Mouse (Mus musculus): ENCODE data around the gene Tsen54.

DNA sequence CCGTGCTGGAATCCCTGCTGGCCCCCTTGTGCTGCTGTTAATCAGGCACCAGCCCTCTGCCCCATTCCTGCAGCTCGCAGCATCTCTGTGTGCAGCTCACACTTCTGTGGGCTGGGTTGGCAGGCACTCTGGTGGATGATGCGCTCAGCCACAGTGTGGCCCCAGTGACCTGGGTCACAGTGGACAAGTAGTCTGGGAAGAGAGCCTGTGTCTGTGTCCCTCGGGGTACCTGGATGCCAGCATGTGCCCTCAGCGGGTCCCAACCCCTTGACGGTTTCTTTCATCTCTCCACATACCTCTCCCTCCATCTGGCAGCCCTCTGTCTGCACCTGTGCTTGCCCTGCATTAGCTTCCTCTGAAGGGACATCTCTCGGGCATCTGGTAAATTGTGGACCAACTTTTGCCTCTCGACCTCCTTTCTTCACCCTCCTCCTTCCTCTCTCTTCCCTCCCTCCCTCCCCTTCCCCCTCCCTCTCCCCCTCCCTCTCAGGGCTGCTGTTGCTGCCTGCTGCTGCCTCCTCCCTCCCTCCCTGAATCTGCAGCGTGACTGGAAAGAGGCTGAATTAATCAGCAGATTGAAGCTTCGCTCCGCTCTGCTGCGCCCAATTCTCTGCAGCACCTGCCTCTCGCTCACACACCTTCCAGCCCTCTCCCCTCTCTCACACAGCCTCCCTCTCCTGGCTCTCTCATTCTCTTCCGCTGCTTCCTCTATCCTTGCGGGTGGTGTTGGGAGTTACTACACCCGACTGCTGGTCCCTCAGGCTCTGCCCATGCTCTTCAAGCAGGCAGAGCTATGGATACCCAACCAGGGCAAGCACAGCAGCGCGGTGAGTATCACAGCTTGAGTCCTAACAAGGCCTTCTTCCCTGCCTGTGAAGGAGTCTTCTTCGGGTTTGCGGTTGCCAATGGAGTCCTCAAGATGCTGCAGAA lies 34.1 kb upstream of the Tsen54 start:
- TF ChIP-seq CTCF (IDR thresholded peaks at IDR 0.05): no peak
- no peak for TF ChIP-seq EP300 (IDR thresholded peaks at IDR 0.05)

Measured in lung, postnatal 0 days (tissue).